Mouse (Mus musculus) E14TG2a.4 (cell line): Measurements from ENCODE around the gene Olfr113.
A peak's percentile ranks its signal among the peaks of the same experiment; 100 is the strongest.

ENCODE experiments used
- CTCF ChIP-seq: conservative IDR thresholded peaks from 2 replicates; pipeline ENCODE4 v1.5.1; 2014; ENCODE audit warnings: low read length
- NANOG ChIP-seq: IDR thresholded peaks from 2 replicates; pipeline ENCODE4 v1.6.1; 2014; ENCODE audit warnings: borderline replicate concordance, low read length, mixed read lengths
- POU5F1 ChIP-seq: IDR thresholded peaks from 2 replicates; pipeline ENCODE4 v1.6.1; 2014; ENCODE audit warnings: low read length, borderline replicate concordance

DNA sequence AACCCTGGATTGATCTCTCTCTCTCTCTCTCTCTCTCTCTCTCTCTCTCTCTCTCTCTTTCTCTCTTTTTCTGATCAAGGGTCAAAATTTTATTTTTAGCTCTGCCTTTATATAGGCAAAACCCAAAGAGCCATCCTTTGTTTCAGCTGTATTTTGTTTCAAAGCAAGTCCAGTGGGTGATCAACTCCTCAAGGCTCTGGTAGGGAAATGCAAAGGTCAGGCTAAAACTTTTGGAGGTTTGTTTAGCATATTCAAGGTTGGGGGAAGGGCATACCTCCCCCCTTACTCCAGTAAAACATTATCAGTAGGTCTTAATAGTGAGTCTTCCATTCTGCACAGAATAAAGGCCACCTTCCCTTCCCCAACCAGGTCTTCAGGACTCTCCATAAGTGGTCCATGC is 42.3 kb downstream of the Olfr113 start:
- TF ChIP-seq CTCF (no peak), POU5F1 (no peak), NANOG (peak; percentile 67; the same call in 1 of the 2 replicates)
